Mouse (Mus musculus) thymus, postnatal 0 days (tissue): ENCODE measurements around the gene Lpcat2b. TPM values are rescaled to one million over a fixed set of nuclear protein-coding genes. Genes with fewer than 3 reads are reported as not detected.

Experiments used
- DNase-seq: peaks from one replicate; pipeline ENCODE4 v3.0.0-alpha.2; 2015; ENCODE audit warnings: low spot score
- polyA plus RNA-seq: library from polyadenylated mRNA; unstranded; fragments of >200 nt; fragmentation: Nextera tagmentation; extraction: Ambion mirVana; gene quantifications from 2 replicates; pipeline ENCODE4 v1.2.1, GENCODE M21; 2015

The Lpcat2b gene
- polyA plus RNA-seq, 1 experiment from 2014 or later, result not detected

- DNase-seq, result no peak
Observed at GRCm38 (mm10) chr5:107447977-107448376, 16.6 kb downstream of the Lpcat2b start.

- no peak for DNase-seq
Observed at GRCm38 (mm10) chr5:107448784-107449183, 17.4 kb downstream of the Lpcat2b start.

DNA sequence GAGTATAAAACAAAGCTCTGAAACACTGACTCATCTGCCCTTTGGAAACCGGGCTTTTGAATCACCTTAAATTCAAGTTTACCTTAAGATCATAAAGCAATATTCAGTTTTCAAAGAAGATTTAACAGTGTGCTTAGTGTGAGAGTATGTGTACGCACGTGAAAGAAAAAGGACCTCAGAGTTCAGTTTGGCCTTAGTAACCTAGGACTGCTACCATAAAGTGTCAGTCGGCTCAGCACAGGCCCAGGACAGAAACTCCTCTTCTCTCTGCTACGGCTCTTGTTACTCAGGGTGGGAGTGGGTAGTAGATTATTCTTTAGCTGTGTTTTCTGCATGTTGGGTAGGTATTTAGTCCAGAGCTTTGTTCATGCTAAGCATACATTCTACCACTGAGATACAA lies 18.3 kb downstream of the Lpcat2b start:
- DNase-seq, result no peak

DNA sequence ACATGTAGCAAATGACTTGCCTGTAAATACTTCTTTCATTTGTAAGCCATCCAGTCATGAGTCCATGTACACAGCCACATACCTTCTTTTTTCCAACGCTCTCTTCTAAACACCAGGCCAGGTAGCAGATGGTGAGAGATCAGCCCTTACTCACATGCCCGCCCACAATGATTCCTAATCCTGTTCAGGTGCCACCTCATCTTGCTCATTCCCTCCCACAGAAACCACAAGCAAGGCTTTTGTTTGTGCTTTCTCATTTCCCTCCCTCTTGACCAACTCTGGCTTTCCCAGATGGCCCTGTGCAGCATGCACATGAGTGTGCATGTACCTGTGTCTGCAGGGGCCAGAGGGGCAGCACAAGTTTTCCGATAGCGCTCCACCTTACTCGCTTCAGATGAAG lies 18.9 kb downstream of the Lpcat2b start:
- no peak for DNase-seq

- DNase-seq, result no peak
Observed at GRCm38 (mm10) chr5:107462147-107463076, 31.1 kb downstream of the Lpcat2b start.

DNA sequence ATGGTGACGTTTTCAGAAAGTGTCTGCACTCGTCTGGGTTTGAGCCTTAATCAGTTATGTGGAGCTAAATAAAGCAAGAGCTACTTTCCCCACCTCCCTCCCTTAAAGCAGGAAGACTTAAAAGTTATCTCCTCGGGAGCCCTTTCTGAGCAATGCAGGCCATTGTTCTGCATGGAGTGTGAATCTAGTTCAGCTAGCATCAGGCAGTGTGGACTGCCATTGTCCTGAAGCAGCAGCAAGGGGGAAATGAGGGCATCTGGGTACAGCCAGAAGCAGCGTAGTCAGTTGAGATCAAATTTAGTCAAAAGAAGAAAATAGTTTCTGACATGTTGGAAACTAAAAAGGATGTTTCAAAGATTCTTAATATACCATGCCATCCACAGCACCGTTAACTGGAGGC lies 35.2 kb downstream of the Lpcat2b start:
- DNase-seq, result no peak

DNA sequence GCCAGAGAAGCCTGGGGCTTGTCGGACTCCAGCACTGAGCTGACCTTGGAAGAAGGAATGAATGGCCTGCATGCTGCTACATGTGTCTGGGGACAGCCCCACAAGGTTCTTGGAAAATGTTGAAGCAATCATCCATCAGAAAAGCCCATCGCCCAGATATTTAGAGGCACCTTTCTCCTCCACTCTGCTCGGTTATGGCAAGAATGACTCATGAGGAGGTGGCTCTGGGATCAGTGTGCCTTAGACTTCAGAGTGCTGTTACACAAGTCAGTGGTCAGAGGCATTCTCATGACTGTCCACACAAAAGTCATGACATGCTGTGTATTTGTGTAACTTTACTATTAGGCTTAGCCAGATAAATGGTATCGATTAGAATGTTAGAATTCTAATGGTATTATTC lies 35.7 kb downstream of the Lpcat2b start:
- no peak for DNase-seq

GRCm38 (mm10) chr5:107470600-107471329 lies 39.4 kb downstream of the Lpcat2b start:
- no peak for DNase-seq

GRCm38 (mm10) chr5:107480194-107480593 lies 48.8 kb downstream of the Lpcat2b start:
- no peak for DNase-seq

Other genes starting within 250 kb of the Lpcat2b start
- 10.1 and 11.5 TPM in 2 replicates for gene Tgfbr3, start 141.9 kb upstream of the Lpcat2b start, polyA plus RNA-seq
- gene Brdt, start 100.4 kb upstream of the Lpcat2b start, polyA plus RNA-seq, result 2.7 and 3.5 TPM in 2 replicates
- 1.6 and 2.3 TPM in 2 replicates for gene Ephx4, start 28.8 kb upstream of the Lpcat2b start, polyA plus RNA-seq
- gene Btbd8, start 6.4 kb downstream of the Lpcat2b start, polyA plus RNA-seq, result 10.0 and 10.8 TPM in 2 replicates
- gene Gm42669, start 76.1 kb downstream of the Lpcat2b start, polyA plus RNA-seq, result 0.09 and 0.27 TPM in 2 replicates
- 0.03 and 0.09 TPM in 2 replicates for gene 1700028K03Rik, start 103.2 kb downstream of the Lpcat2b start, polyA plus RNA-seq
- gene Rpap2, start 165.8 kb downstream of the Lpcat2b start, polyA plus RNA-seq, result 20.2 and 22.7 TPM in 2 replicates
- gene Glmn, start 166.3 kb downstream of the Lpcat2b start, polyA plus RNA-seq, result 23.6 and 28.4 TPM in 2 replicates